Mouse (Mus musculus) myocyte (in vitro differentiated cells): ENCODE measurements at regions not wholly inside any gene's neighbourhood (a gene's known extent, or its start where the extent isn't known, plus 50 kb on each side); places are given as distances from the start of the nearest gene placed in this dataset.

Experiments used
- CEBPB ChIP-seq: IDR thresholded peaks from 2 replicates; pipeline ENCODE4 v1.6.1; 2011; ENCODE audit warnings: mild to moderate bottlenecking, moderate library complexity; ENCODE audit not compliant: poor library complexity, insufficient read depth, severe bottlenecking
- E2F4 ChIP-seq: IDR thresholded peaks from one replicate; pipeline ENCODE4 v1.6.1; 2011; ENCODE audit warnings: mild to moderate bottlenecking, control low read depth, moderate library complexity; ENCODE audit not compliant: insufficient read depth
- MYOD1 ChIP-seq, 3 experiments: IDR thresholded peaks; one replicate each; pipeline ENCODE4 v1.6.1; 2011; ENCODE audit warnings: control low read depth in 2 of 3, low read depth in 2 of 3, mild to moderate bottlenecking in 2 of 3, moderate library complexity in 1 of 3; ENCODE audit not compliant: insufficient read length in 2 of 3, control insufficient read depth in 1 of 3
- MYOG ChIP-seq, 3 experiments: IDR thresholded peaks; one replicate each; pipeline ENCODE4 v1.6.1; 2011; ENCODE audit warnings: control low read depth in 2 of 3, low read depth in 2 of 3, mild to moderate bottlenecking in 2 of 3; ENCODE audit not compliant: insufficient read length in 2 of 3, control insufficient read depth in 1 of 3, insufficient read depth in 1 of 3
- POLR2A ChIP-seq: IDR thresholded peaks from one replicate; pipeline ENCODE4 v1.6.1; 2011; ENCODE audit warnings: low read depth, mild to moderate bottlenecking, control low read depth, moderate library complexity; ENCODE audit not compliant: insufficient read length
- POLR2AphosphoS2 ChIP-seq: IDR thresholded peaks from one replicate; pipeline ENCODE4 v1.6.1; 2011; ENCODE audit warnings: low read depth, control low read depth; ENCODE audit not compliant: insufficient read length
- TCF3 ChIP-seq: IDR thresholded peaks from one replicate; pipeline ENCODE4 v1.6.1; 2011; ENCODE audit warnings: low read depth, control low read depth; ENCODE audit not compliant: insufficient read length
- USF1 ChIP-seq: IDR thresholded peaks from one replicate; pipeline ENCODE4 v1.6.1; 2011; ENCODE audit warnings: low read depth, mild to moderate bottlenecking, control low read depth, moderate library complexity

- TF ChIP-seq POLR2AphosphoS2 (no peak), POLR2A (no peak), USF1 (no peak), CEBPB (no peak), E2F4 (no peak), TCF3 (no peak), MYOD1 (IDR thresholded peaks at IDR 0.05; ENCODE audit: control insufficient read depth in 1 of 3, insufficient read length in 2 of 3, low read depth in 2 of 3) (no peak), MYOG (IDR thresholded peaks at IDR 0.05; ENCODE audit: control insufficient read depth in 1 of 3, insufficient read depth in 1 of 3, insufficient read length in 2 of 3, low read depth in 2 of 3) (no peak)
These were observed 304.4 kb downstream of the Adamts20 start for GRCm38 (mm10) chr15:94160806-94161205.
